Mouse (Mus musculus) embryonic fibroblast, embryonic 13.5 days (primary cell): Measurements from ENCODE around the gene Mtif3.

Source experiments
- CTCF ChIP-seq: IDR thresholded peaks from 2 replicates; pipeline ENCODE4 v1.5.1; 2011; ENCODE audit warnings: mild to moderate bottlenecking, control low read depth, low read length, moderate library complexity, borderline replicate concordance; ENCODE audit not compliant: insufficient read depth
- POLR2A ChIP-seq: IDR thresholded peaks from 2 replicates; pipeline ENCODE4 v1.6.1; 2011; ENCODE audit warnings: low read depth, mild to moderate bottlenecking, control low read depth, low read length, moderate library complexity

DNA sequence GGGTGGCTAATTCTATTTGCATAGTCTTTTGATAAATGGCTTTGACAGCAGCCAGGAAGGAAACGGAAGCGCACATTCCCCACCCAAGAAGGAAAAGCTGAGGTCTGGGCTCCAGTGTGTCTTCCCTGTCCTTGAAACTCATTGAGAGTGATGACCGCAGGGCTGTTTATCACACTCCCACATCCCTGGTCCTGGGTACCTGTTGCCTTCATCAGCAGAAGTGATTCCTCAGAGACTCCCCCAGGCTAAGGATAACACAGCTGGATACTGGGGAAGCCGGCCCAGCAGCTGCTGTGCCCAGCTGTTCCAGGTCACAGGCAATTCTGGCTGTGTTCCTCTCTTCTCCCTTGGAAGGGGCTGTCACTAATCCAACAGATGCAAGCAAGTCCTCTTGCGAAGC is 56.1 kb downstream of the Mtif3 start:
- no peak for TF ChIP-seq CTCF
- TF ChIP-seq POLR2A: no peak
